Mouse (Mus musculus) ES-Bruce4 (cell line): Measurements from ENCODE around the gene Otogl.

Source experiments
- CTCF ChIP-seq: IDR thresholded peaks from one replicate; pipeline ENCODE4 v1.8.1; 2011; ENCODE audit warnings: low read depth, low read length
- EP300 ChIP-seq: IDR thresholded peaks from 2 replicates; pipeline ENCODE4 v1.6.1; 2011; ENCODE audit warnings: low read depth, low read length; ENCODE audit not compliant: insufficient read depth
- POLR2A ChIP-seq: IDR thresholded peaks from one replicate; pipeline ENCODE4 v1.8.1; 2011; ENCODE audit warnings: low read length; ENCODE audit not compliant: insufficient read depth

DNA sequence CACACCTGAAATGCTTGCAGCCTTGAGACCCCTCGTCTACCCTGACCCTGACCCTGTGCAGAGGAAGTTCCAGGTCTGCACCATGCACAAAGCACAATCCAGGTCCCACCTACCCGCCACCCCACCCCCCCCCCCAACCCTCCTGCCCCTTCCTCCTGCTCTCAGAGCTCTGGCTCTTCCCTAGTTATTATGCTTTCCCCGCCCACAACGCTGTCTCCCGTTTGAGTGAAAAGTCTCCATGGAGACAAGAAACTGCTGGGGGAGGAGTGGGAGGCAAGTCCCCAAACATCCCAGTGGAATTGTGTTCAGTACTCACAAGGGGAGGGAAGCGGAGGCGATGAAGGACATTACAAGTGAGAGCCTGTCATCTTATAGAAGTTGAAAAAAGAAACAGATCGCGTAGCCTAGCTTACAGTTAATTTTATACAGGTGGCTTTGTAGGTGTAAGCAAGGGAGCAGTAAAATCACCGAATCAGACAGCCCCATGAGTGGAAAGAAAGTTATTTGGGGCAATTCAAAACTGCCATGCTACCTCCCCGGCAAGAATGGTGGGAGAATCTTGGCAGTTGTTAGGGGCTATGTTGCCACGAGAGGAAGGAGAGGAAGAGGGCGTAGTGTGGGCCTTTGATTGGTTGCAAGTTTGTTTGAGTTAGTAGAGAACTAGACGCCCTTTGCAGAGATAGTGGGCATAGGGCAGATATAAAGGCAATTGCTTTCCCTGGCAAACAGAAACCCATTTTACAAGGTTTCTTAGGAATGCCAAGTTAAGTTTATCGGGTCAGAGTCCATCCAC, 159.4 kb downstream of the Otogl start:
- TF ChIP-seq POLR2A (no peak), CTCF (no peak), EP300 (no peak)
